Mouse (Mus musculus): Measurements from ENCODE around the gene Esr2. TPM values are rescaled to one million over a fixed set of nuclear protein-coding genes. Genes with fewer than 3 reads are reported as not detected.

Esr2 gene
- polyA plus RNA-seq, 1 experiment from 2014 or later: 0.32 TPM

Other genes with a start within 250 kb of the Esr2 start
- gene Tex21, start 69.5 kb upstream of the Esr2 start, polyA plus RNA-seq (2014; fragmentation: Nextera tagmentation; extraction: Ambion mirVana): 0.22 and 0.28 TPM in 2 replicates
- 37.2 and 37.3 TPM in 2 replicates for gene Mthfd1, start 78.0 kb upstream of the Esr2 start, polyA plus RNA-seq (2014; fragmentation: Nextera tagmentation; extraction: Ambion mirVana)
- 4.2 and 5.3 TPM in 2 replicates for gene Akap5, start 147.6 kb upstream of the Esr2 start, polyA plus RNA-seq (2014; fragmentation: Nextera tagmentation; extraction: Ambion mirVana)
- gene Zbtb25, start 192.3 kb upstream of the Esr2 start, polyA plus RNA-seq (2014; fragmentation: Nextera tagmentation; extraction: Ambion mirVana): 12.1 and 14.4 TPM in 2 replicates
- gene Zbtb1, start 193.0 kb upstream of the Esr2 start, polyA plus RNA-seq (2014; fragmentation: Nextera tagmentation; extraction: Ambion mirVana): 8.0 and 8.8 TPM in 2 replicates
- gene Hspa2, start 226.9 kb upstream of the Esr2 start, polyA plus RNA-seq (2014; fragmentation: Nextera tagmentation; extraction: Ambion mirVana): 14.8 and 15.6 TPM in 2 replicates
- gene Ppp1r36, start 240.3 kb upstream of the Esr2 start, polyA plus RNA-seq (2014; fragmentation: Nextera tagmentation; extraction: Ambion mirVana): 2.4 and 3.9 TPM in 2 replicates

Measured in heart, embryonic 14.5 days (tissue).